Mouse (Mus musculus) kidney, postnatal 25 days (tissue): ENCODE data around the gene Tmem53.

ENCODE experiments used
- DNase-seq, 2 experiments: peaks; one replicate each; pipeline ENCODE4 v3.0.0; 2021; ENCODE audit warnings: mixed read lengths in 2 of 2

Gene Tmem53

DNA sequence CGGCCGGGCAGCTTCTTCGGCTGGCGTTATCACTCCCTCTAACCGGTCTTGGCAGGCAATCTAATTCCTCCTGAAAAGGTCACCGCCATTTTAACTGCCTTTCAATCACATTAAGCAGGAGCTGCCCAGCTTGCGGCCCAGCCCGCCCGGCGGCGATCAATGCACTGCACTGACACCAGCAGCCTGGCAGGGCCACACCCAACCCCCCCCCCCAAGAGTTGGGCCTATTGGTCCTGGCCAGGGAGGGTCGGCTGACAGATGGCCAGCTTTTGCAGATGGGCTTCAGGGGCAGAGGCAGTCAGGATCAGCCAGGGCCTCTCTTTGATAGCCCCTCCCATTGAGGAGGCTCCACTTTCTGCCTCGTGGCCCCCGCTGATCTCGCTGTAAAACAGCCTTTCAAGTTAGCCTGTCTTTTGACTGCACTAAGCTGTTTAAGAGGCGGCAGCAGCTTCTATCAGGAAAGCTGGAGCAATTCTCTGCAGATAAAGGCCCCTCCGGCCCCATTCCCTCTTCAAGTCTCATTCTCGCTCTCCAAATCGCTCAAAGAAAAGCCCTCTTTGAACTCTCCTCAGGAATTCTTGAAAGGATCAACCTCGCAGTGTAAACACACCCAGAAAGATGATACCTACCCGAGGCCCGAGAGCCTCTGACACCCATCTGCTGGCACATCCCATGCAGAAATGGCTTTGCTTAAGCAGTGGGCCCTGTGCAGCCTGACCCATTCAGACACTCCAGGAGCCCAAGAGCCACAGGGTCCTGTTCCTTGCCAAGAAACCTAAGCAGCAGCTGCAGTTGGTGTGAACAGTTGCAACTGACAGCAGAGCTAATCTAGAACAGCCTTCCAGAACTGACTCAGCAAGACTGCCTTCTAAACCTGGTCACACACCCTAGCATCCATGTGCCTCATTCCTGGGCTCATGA, 31.8 kb downstream of the Tmem53 start:
- DNase-seq, result no peak

DNA sequence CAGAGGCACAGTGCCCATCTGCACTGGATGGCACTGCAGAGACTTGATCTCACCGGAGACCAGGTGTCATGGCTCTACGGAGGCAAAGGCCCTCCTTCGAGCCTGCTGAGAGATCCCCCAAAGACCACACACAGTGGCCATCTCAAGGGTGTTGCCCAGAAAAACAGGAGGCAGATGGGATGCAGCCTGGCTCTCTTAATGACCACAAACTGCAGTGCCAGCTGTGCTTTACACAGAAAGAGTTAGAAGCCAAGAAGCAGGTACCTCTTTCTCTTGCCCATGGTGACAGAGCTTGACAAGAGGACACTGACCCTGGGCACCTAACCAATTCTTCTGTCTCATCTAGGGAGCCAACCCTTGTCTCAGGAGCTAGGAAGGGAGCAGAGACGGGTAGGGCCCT, 32.6 kb downstream of the Tmem53 start:
- no peak for DNase-seq

DNA sequence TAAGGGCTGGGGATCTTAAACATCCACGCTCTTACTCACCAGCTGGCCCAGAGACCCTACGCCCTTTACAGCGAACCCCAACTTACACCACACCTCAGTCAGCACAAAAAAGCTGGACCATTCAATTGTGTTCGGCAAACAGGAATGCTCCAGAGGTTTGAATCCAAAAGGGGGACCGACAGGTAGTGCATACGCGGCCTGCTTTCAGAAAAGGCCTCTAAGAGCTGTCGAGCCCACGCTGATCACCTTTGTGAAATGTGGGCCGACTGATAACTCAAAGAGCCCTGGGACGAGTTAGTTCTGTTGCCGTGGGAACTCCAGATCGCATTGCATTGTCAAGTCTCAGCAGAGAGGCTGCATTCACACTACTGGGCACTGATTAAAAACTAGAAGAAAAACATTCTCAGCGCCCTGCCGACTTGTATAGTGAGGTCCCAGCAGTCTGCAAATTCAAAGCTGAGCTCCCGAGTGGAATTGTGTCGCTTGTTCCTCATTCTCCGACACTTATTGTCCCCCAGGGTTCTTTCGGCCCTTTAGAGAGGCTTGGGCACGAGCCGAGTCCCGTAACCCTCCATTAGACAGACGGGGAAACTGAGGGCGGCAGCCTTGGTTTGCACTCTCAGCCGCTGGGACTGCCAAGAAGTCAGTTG, 36.7 kb downstream of the Tmem53 start:
- no peak for DNase-seq

DNA sequence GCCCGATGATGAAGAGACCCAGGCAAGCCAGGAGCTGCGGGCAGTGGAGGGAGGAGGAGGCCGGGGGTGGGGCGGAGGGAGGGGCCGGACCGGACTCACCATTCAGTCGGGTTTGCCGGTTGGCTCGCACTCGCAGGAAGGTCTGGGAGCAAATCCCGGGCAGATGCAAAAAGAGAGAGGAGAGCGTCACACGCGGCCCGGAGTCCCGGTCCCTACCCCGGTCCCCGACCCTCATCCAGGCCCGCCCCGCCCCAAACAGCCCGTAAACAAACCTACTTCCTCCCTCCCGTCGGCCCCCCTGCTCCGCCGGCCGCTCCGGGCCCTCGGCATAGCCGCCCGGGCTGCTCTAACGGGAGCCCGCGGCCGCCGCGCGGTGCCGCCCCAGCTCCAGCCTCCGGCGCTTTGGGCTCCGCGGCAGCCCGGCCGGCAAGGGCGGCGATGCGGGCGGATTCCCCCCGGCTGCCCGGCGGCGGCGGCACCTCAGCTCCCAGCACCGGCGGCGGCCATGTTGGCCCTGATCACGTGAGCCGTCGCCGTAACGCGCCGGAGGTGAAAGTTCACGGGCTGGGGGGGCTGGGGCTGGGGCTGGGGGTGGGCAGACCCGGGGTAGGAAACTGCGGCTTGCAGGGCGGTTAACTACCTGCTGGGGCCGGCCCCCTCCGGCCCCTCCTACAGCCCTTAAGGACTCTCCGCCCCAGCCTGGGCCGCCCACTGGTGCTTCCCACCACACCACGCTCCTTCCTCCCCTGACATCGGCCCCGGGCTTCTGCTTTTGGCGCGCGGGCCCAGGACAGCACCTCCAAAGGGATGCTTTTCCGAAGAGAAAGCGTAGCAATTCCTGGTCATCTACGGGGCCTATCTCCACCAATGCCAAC, 37.4 kb downstream of the Tmem53 start:
- DNase-seq, result peak; percentile 81 to 91

DNA sequence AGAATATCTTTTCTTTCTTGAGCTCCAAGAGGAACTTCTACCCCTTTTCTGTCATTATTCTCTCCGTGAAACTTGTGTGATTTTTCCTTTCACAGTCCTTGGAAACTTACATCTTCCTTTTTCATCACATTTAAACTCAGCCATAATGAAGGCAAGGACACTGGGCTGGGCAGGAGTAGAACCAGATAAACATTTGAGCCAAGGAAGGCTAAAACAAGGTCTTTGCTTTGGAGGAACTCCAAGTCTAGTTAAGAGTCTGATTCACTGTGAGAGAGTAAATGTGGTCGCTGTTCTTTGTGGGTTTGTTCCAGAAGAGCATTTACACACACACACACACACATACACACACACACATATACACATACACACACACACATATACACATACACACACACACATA, 39.9 kb downstream of the Tmem53 start:
- DNase-seq, result no peak

DNA sequence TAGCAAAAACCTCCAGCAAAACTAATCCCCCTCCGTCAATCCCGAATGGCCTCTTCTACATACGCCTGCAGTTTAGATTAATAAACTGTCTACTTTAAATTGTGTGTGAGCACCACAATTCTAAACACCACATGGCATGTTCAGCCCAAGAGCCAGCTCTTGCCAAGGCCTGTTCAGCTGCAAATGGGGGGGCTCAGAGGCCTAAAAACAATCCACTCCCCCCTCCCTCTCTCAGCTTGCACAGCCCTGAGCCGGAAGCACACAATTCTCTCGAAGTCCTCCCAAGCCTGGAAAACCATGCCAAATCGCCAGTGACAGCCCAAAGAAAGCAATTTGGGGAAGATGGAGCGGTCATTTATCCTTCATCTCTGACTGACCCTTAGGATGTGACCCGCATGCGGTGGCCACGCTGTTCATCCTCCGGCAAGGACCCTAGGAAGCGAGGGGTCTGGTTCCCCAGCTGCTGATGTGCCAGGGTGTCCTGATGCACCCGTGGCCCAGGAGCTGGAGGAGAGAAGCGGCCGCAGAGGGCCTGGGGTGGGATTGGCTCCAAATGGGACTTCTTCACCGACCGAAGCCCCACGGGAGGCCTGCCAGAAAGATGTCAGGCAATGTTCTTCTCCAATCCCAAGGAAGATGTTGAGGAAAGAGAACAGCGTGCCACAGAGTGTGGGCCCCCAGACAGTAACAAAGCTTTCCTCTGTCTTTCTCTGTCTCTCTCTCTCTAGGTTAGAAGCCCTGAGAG, 45.3 kb downstream of the Tmem53 start:
- DNase-seq, result no peak

DNA sequence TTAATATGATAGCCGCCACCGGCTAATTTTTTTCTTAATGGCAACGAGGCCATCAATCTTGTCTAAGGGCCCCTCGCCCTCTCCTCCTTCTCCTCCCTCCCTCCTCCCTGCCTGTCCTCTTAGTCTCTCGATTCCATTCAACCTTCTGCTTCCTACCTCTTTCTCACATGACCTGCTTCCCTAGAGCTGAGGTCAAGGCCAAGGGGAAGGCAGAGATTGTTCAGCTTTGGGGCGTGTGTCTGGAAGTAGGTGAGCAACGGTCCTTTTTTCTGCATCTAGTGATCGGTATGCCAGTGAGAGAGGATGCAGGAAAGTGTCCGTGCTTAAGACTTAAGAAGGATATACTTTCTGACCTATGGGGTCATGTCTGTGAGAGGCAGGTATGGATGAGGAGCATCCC, 46.1 kb downstream of the Tmem53 start:
- DNase-seq, result no peak

DNA sequence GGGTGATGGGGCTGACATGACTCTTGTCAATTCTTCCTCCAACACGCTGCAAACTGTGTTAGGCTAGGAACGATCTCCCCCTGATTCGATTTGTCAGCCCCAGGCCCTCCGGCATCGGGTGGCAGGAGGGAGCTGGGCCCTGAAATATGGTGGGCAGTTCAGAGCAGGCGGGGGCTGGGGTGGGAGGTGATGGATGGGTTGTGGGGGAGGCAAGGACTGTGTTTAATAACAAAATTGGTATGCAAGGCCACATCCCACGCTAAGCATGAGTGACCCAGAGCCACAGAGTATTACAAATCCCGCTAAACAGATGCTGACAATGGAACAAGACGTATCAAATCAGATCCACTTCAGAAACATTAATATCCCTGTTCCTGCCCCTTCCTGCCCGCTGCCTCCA, 48.2 kb downstream of the Tmem53 start:
- DNase-seq, result no peak

DNA sequence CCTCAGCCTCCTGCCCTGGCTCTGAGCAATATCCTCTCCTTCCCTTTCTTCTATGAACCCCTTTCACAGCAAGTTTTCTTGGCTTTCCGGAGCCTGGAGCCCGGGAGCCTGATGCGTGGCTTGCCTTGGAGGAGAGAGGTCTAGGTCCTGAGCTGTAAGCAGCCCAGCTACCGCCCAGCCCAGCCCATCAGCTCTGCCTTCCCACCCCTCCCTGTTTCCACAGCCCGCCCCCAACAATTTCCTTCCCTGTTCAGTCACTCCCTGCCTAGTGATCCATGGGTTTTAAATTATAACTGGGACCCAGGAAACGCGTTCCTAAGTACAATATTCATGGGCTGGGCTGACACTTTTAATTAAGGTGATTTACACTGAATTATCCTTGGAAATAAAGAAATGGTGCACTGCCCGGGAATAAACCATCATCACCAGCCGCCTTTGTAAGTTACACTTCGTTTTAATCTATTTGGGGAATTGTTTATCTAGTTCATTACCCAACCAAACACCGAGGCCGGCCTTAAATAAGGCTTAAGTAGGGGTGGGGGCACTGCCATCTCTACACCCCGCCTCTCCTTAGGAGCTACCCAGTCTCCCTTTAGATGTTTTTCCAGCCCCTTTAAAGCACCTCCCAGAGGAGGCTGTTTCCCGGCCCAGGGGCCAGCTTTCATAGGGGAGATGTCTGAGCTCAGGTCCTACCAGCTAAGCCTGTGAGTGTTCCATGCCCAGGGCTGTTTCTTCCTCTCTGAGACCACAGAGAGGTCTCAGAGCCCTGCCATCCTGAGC, 50.5 kb downstream of the Tmem53 start:
- DNase-seq, result no peak

DNA sequence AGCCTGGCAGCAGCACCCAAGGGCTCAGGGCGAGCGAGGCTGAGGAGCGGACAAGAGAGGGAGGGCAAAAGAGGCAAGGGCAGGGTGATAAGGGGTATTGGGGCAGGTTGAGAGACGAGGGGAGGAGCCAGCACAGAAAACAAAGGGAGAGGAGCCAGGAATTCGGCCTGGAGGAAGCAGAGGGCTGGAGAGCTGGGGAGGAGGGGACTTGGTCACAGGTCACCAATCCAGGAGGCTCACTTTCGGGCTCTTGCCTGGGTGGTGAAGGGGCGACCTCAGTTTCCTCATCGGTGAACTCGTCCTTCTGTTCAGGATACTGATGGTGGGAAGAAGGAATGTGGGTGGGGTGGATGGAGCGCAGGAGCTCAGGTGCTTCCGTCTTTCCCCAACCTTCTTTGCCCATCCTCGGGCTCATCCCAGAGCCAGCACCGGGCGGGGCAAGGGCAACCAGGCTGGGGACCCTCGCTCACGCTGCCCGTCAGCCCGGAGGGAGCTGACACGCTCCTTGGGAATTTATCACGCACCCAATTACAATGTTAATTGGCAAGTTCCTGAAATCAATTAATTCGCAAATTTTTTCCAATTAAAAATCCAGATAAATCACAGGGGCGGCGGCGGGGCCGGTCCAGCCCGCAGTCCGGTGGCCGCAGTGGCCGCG, 52.0 kb downstream of the Tmem53 start:
- no peak for DNase-seq

DNA sequence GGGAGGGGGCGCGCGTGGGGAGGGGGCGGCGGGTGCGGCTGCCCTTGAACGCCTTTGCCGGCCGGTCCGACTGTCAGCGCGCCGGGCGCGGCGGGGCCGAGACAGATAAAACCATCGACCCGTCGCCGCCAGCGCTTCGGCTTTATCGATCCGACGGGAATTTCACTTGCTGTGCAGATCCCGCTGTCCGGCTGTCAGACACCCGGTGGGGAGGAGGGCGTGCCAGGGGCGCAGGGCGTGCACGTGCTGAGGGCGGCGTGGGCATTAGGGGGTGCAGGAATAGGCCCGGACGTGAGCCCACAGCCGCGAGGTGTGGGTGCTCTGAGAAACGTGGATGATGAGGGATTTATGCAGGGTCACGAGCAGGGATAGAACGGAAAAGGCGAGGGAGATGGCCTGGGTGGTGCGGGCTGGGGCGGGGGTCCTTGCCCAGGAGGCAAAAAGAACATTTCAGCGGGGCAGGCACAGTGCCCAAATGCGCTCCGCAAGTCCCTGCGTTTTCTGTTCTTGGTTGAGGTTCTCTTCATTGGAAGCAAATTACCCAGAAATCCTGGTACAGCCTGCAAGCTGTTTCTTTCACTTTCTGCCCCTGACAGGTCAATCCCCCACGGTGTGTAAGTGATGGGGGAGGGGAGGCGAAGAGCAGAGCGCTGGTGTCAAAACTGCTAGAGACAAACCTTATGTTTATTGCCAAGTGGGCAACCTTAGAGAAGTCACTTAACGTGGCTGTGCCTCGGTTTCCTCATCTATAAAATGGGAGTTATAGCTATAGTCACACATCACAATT, 52.7 kb downstream of the Tmem53 start:
- no peak for DNase-seq

DNA sequence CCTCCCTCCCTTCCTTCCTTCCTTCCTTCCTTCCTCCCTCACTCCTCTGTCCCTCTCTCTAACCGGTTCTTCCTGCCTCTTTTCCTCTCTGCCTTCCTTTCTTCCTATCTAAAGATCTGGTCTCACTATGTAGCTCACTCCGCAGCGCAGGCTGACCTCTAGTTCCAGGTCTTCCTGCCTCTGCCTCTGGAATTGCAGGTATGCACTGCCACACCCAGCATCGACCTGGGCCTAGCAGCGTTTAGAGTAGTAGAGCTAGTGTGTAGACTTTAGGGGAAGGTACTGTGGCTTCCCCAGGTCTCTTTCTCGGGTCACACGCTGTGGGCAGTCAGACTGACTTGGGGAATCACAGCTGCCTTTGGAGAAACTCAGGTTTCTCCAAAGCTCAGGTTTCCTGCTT, 53.7 kb downstream of the Tmem53 start:
- no peak for DNase-seq

DNA sequence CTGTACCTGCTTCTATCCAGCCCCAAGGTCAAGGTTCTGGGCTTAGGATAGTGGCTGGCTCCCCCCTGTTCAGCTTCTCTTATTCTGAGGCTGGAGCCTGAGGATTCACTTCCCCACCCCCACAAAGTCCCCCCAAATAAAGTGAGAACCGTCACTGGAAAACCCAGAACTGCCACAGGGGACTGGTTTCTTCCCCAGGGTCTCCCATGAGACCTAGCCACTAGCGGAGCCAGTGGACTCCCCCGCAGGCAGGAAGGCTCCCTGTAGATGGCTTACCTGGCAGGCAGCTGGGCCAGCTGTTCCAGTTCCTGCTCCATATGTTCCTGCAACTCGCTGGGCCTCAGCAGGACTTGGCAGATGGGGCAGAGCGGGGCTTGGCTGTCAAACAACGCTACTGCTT, 55.5 kb downstream of the Tmem53 start:
- no peak for DNase-seq

DNA sequence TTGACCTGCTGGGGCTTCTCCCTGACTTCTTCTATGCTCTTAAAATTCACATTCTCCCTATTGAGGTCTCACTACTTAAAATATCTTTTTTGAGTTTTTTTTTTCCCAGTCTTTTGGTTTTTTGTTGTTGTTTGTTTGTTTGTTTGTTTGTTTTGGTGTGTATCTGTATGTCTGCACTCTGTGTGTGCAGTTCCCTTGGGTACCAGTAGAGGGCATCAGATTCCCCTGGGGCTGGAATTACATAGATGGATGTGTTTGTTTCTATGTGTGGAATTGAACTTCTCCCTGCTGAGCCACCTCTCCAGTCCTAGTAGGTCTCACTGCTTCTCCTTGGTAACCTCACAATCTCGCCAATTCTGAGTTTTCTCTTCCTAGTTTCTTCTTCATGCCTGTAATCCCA, 57.7 kb downstream of the Tmem53 start:
- DNase-seq, result no peak

DNA sequence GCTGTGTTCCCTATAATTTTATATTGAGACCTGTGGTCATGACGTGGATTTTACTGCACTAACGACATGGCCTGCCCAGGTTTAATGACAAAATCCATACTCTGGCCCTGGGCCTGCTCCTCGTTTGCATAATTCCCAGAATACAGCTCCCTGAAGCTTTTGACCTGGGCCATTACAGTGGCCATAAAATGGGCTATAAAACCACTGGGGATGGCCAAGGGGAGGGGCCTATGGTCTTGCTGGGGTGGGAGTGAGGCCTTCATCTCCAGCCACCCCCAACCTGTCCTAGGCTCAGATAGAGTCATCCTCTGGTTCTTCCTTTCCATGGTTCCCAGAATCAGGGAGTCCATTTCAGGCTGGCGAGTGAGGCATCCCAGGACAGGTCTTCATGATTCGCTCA, 60.1 kb downstream of the Tmem53 start:
- DNase-seq, result no peak

DNA sequence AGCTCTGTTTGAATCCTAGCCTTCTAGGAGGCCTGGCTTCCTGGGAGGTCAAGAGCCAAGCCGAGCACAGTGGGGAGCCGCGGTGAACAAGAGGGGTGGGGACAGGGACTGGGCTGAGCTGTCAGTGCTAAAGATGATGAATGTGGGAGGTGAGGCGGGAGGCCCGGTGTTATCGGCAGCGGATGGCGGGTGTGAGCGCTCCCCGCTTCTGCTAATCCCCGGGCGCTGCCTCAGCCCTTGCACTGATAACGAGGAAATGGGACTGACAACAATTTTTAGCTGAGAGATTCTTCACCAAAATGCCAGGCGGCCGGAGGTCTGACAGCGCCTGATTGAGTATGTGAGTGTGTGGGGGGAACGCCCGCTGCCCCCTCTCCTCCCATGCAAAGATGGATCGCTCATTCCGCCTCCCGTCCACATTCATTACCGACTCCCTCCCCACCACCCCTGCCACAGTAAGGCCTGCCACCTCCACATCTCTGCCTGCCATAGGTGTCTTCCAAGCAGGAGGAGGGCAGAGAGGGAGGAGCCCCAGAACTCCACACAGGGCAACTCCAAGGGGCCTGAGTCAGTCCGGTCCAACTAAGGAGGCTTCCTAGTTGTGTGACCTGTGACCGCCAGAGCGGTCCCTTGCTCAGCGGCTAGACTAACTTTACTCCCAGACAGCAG, 60.8 kb downstream of the Tmem53 start:
- no peak for DNase-seq

DNA sequence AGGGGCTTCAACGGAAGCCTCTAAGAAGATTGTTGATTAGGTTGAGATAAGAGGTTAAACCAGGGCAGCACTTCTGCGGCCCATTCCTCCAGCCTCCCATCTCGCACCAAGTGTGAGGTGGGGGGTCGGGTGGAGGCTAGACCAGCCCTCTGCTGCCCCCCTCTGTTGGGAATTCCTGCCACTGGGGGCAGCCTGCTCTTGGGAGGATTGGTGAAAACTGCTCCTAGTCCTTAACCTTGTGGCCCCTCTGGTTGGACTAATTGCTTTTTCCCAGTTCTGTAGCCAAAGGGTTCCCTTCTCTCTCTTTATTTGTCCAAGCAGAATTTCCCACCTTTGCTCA, 61.3 kb downstream of the Tmem53 start:
- peak in 1 of 2 experiments; percentile 21 for DNase-seq

DNA sequence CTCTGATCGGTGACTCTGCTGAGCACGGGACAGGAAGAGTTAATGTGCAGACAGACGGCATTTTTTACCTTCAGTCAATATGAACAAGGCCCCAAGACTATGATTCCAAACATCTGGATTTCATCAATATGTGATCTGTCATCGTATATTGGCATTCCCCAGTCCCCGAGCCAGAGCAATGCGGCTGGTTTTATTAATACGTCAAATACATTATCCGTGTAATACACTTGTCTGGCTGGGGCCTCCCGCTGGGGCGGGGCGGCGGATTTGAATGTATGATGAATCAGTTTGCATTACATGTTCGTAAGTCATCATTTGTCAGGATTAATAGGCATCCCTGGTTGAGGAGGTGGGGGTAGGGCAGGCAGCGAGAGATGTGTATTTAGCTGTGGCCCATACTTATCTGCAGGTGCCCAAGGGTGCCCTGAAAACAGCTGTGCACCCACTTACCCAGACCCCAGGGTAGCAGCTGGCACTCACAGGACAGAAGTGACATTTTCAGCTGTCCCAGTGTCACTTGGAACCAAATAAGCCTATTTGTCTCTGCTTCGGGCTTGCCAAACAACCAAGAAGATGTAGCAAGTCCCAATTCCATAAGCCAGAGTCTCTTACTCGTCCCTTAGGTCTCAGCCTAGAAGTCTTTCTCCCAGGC, 63.2 kb downstream of the Tmem53 start:
- no peak for DNase-seq

DNA sequence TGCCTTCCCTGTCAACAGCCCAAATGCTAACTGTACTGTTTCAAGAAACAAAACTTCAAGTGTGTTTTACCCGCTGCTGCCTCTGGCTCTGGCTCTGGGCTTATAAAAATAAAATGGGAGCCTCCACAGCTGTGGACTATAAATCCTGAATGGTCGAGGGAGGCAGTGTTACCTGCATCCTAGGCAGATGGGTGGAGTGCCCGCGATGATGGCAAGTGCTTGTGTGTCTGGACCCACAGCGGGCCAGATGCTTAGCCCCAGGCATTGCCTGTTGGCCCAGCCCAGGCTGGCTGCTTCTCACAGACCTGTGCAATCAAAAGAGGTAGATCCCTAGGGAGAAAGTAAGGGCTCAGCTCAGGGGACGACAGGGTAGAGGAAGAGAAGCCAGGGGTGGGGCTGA, 65.0 kb downstream of the Tmem53 start:
- DNase-seq, result no peak
